Comparison of ENCODE assay signal across 26 mouse cellular contexts in the genomic region with DNA sequence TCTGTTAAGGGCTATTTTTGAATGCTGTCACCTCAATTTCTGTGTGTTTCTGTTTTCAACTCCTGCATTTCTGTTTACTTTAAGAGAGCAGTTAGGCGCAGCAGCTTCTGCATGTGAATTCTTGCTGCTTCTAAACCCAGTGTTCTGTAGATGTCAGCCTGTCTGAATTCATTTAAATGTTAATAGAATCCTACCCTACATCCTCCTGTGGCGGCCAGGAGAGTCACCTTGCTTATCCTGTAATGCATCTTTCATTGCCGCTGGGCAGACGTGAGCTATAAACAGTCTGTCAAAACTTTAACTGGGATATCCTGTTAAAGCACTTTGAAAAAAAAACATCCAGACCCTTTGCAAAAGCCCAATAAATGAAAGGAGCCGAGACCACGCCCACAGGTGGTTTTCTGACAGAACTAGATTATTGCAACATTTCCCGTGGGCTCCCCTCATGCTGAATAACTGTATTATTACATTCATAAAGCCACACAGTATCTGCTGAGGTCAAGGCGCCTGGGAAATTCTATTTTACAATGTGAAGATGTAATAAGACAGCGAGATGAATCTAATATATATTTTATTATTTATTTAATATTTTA. TPM values are rescaled to one million over a fixed set of nuclear protein-coding genes. Genes with fewer than 3 reads are reported as not detected.
DNase-seq lines count a peak whose midpoint lies in the region; ATAC-seq and TF ChIP-seq lines count a peak whose summit lies in the region.
"Had no signal": no experiment of that assay in that cellular context is flagged by ENCODE, and none has a peak within 500 bp of the region (broad histone marks: within the 10 kb centered on the region; RNA-seq: fewer than 3 reads in every experiment).

No protein-coding gene starts in this region.

- 21% methylated on average over 9 of the region's 9 CpGs for WGBS in limb, embryonic 14.5 days
- WGBS in limb, embryonic 10.5 days, result 50% methylated on average over 9 of the region's 9 CpGs
- WGBS in heart, embryonic 11.5 days (ENCODE audit: insufficient replicate concordance), result 44% methylated on average over 9 of the region's 9 CpGs

- no peak for ATAC-seq in limb, embryonic 14.5 days (ENCODE audit: low FRiP score, low read depth)
- peak; percentile 34 to 51; a peak in 3 of 4 replicates for ATAC-seq in hematopoietic stem cell, adult 5-6 weeks (replicated peaks in 1 of 2; ENCODE audit: insufficient read depth in 1 of 2, low FRiP score in 2 of 2, low TSS enrichment in 1 of 2, low read depth in 1 of 2, poor library complexity in 2 of 2, severe bottlenecking in 2 of 2)
- ATAC-seq in heart, embryonic 11.5 days (replicated peaks; ENCODE audit: insufficient number of reproducible peaks, low FRiP score, low TSS enrichment), result no peak
- ATAC-seq: forebrain, embryonic 13.5 days; hindbrain, embryonic 16.5 days had no signal

- H3K27ac ChIP-seq in limb, embryonic 14.5 days (replicated peaks; ENCODE audit: low read depth, low read length), result no peak overlapping the region
- no peak overlapping the region for H3K27ac ChIP-seq in limb, embryonic 10.5 days
- peak overlapping the region; percentile 88 for H3K27ac ChIP-seq in ES-Bruce4 (ENCODE audit: insufficient read depth, low read length)
- H3K27ac ChIP-seq in layer of hippocampus, adult 2 months, result no peak overlapping the region
- no peak overlapping the region for H3K27ac ChIP-seq in heart, embryonic 11.5 days (ENCODE audit: low read depth, low read length)
- H3K27ac ChIP-seq: embryonic facial prominence, embryonic 13.5 days; forebrain, embryonic 13.5 days; gastrocnemius, adult 2 months; heart, embryonic 10.5 days; hindbrain, embryonic 10.5 days; limb, embryonic 12.5 days; liver, embryonic 14.5 days; lung, embryonic 15.5 days; midbrain, embryonic 12.5 days; neural tube, embryonic 12.5 days; stomach, postnatal 0 days had no signal

- H3K27me3 ChIP-seq in limb, embryonic 14.5 days (ENCODE audit: control insufficient read depth, insufficient read depth, low read length), result no peaks in the 10 kb centered on the region
- no peaks in the 10 kb centered on the region for H3K27me3 ChIP-seq in limb, embryonic 10.5 days (ENCODE audit: low read depth, poor library complexity, severe bottlenecking)
- H3K27me3 ChIP-seq in ES-Bruce4 (ENCODE audit: control insufficient read depth, insufficient read depth, low read length, poor library complexity, severe bottlenecking), result no peaks in the 10 kb centered on the region
- H3K27me3 ChIP-seq in heart, embryonic 11.5 days (ENCODE audit: control insufficient read depth, insufficient read depth, low read length), result no peaks in the 10 kb centered on the region
- H3K27me3 ChIP-seq: embryonic facial prominence, embryonic 13.5 days; forebrain, embryonic 13.5 days; limb, embryonic 12.5 days; lung, embryonic 15.5 days; midbrain, embryonic 12.5 days; neural tube, embryonic 12.5 days had no signal

- no peaks in the 10 kb centered on the region for H3K4me1 ChIP-seq in limb, embryonic 14.5 days (ENCODE audit: control insufficient read depth, insufficient read depth, low read length)
- H3K4me1 ChIP-seq in limb, embryonic 10.5 days, result no peaks in the 10 kb centered on the region
- H3K4me1 ChIP-seq in ES-Bruce4 (ENCODE audit: control insufficient read depth, insufficient read depth, low read length), result peaks cover 5% of the 10 kb centered on the region
- no peaks in the 10 kb centered on the region for H3K4me1 ChIP-seq in heart, embryonic 11.5 days (ENCODE audit: control insufficient read depth, insufficient read depth, low read length)
- H3K4me1 ChIP-seq: embryonic facial prominence, embryonic 13.5 days; forebrain, embryonic 13.5 days; heart, embryonic 10.5 days; limb, embryonic 12.5 days; lung, embryonic 15.5 days; midbrain, embryonic 12.5 days; neural tube, embryonic 12.5 days had no signal

- TF ChIP-seq CTCF in ES-Bruce4 (IDR thresholded peaks at IDR 0.05; ENCODE audit: low read depth, low read length), result no peak
- TF ChIP-seq CTCF in brain, embryonic 14.5 days (IDR thresholded peaks at IDR 0.05; ENCODE audit: borderline replicate concordance, extremely low read depth, insufficient read depth, insufficient read length), result no peak
- no peak for TF ChIP-seq CTCF in layer of hippocampus, adult 2 months (conservative IDR thresholded peaks at IDR 0.05)

- no peak overlapping the region for H3K4me2 ChIP-seq in limb, embryonic 14.5 days (replicated peaks; ENCODE audit: low read depth, low read length, severe bottlenecking)
- no peak overlapping the region for H3K4me2 ChIP-seq in heart, embryonic 11.5 days
- H3K4me2 ChIP-seq: embryonic facial prominence, embryonic 13.5 days; forebrain, embryonic 13.5 days; limb, embryonic 12.5 days; lung, embryonic 15.5 days; midbrain, embryonic 12.5 days; neural tube, embryonic 12.5 days had no signal

- peak; percentile 88 for TF ChIP-seq EP300 in ES-Bruce4 (IDR thresholded peaks at IDR 0.05; ENCODE audit: insufficient read depth, low read depth, low read length)

- DNase-seq in limb, embryonic 14.5 days (ENCODE audit: low spot score), result peak; percentile 61
- no peak for DNase-seq in limb, embryonic 10.5 days (ENCODE audit: low spot score)
- DNase-seq in brain, embryonic 14.5 days (ENCODE audit: low read depth), result peak; percentile 12
- no peak for DNase-seq in layer of hippocampus, adult 2 months (ENCODE audit: low spot score in 2 of 2)
- DNase-seq in adrenal gland, adult 18-20 months (ENCODE audit: low spot score in 2 of 2), result no peak
- DNase-seq: adrenal gland, postnatal 25 days; cerebellum, adult 9-10 months; gastrocnemius, adult 2 months; kidney, adult 18-20 months; kidney, postnatal 4 days; lung, postnatal 4 days; thymus, adult 2 months had no signal

- 0 out of 2 replicates have a peak, but pooled peaks cover 2% of the 10 kb centered on the region for H3K36me3 ChIP-seq in limb, embryonic 14.5 days (ENCODE audit: control insufficient read depth, insufficient read depth, low read length)
- H3K36me3 ChIP-seq in limb, embryonic 10.5 days, result peaks cover 12% of the 10 kb centered on the region
- no peaks in the 10 kb centered on the region for H3K36me3 ChIP-seq in ES-Bruce4 (ENCODE audit: control insufficient read depth, insufficient read depth, low read length, poor library complexity, severe bottlenecking)
- H3K36me3 ChIP-seq in heart, embryonic 11.5 days (ENCODE audit: control insufficient read depth, insufficient read depth, low read length), result no peaks in the 10 kb centered on the region
- H3K36me3 ChIP-seq: embryonic facial prominence, embryonic 13.5 days; heart, embryonic 10.5 days; lung, embryonic 15.5 days; midbrain, embryonic 12.5 days; neural tube, embryonic 12.5 days had no signal

- TF ChIP-seq POLR2A in limb, embryonic 14.5 days (IDR thresholded peaks at IDR 0.05; ENCODE audit: borderline replicate concordance, extremely low read depth, insufficient read depth, insufficient read length), result no peak
- no peak for TF ChIP-seq POLR2A in ES-Bruce4 (IDR thresholded peaks at IDR 0.05; ENCODE audit: insufficient read depth, low read length)
- TF ChIP-seq POLR2A in brain, embryonic 14.5 days (IDR thresholded peaks at IDR 0.05; ENCODE audit: borderline replicate concordance, extremely low read depth, insufficient read depth, insufficient read length, poor library complexity, severe bottlenecking), result no peak

- no peak overlapping the region for H3K4me3 ChIP-seq in limb, embryonic 14.5 days (replicated peaks; ENCODE audit: low read length)
- H3K4me3 ChIP-seq in limb, embryonic 10.5 days, result no peak overlapping the region
- no peak overlapping the region for H3K4me3 ChIP-seq in ES-Bruce4 (ENCODE audit: low read depth, low read length)
- H3K4me3 ChIP-seq in layer of hippocampus, adult 2 months, result no peak overlapping the region
- no peak overlapping the region for H3K4me3 ChIP-seq in heart, embryonic 11.5 days (ENCODE audit: low read depth, low read length)
- H3K4me3 ChIP-seq: embryonic facial prominence, embryonic 13.5 days; forebrain, embryonic 13.5 days; gastrocnemius, adult 2 months; heart, embryonic 10.5 days; hindbrain, embryonic 10.5 days; limb, embryonic 12.5 days; lung, embryonic 15.5 days; midbrain, embryonic 12.5 days; neural tube, embryonic 12.5 days had no signal

- H3K9me3 ChIP-seq in limb, embryonic 14.5 days (ENCODE audit: control insufficient read depth, low read length), result no peaks in the 10 kb centered on the region
- H3K9me3 ChIP-seq in limb, embryonic 10.5 days (replicated peaks), result no peaks in the 10 kb centered on the region
- H3K9me3 ChIP-seq in ES-Bruce4 (replicated peaks; ENCODE audit: control insufficient read depth, insufficient read depth, low read length, poor library complexity, severe bottlenecking), result no peaks in the 10 kb centered on the region
- H3K9me3 ChIP-seq in heart, embryonic 11.5 days (replicated peaks; ENCODE audit: control insufficient read depth, low read length), result no peaks in the 10 kb centered on the region
- H3K9me3 ChIP-seq: embryonic facial prominence, embryonic 13.5 days; forebrain, embryonic 13.5 days; heart, embryonic 10.5 days; hindbrain, embryonic 10.5 days; limb, embryonic 12.5 days; lung, embryonic 15.5 days; midbrain, embryonic 12.5 days; neural tube, embryonic 12.5 days had no signal

- no peak overlapping the region for H3K9ac ChIP-seq in limb, embryonic 14.5 days (ENCODE audit: low read depth, low read length, severe bottlenecking)
- H3K9ac ChIP-seq in ES-Bruce4 (ENCODE audit: low read depth, poor library complexity, severe bottlenecking), result no peak overlapping the region
- no peak overlapping the region for H3K9ac ChIP-seq in heart, embryonic 11.5 days (ENCODE audit: low read depth, low read length)
- H3K9ac ChIP-seq: embryonic facial prominence, embryonic 13.5 days; forebrain, embryonic 13.5 days; limb, embryonic 12.5 days; liver, embryonic 14.5 days; lung, embryonic 15.5 days; midbrain, embryonic 12.5 days; neural tube, embryonic 12.5 days had no signal

RNA-seq across cellular contexts. Expression of gene Myb, which starts 29.8 kb away (rescaled TPM):
- polyA plus RNA-seq in limb, embryonic 14.5 days (2012; rRNA removed), result 3.8 and 4.0 TPM in 2 replicates
- polyA plus RNA-seq in limb, embryonic 14.5 days (2014; fragmentation: Nextera tagmentation; extraction: Ambion mirVana), result 2.7 and 3.7 TPM in 2 replicates
- polyA plus RNA-seq in limb, embryonic 10.5 days (2016; fragmentation: Nextera tagmentation; extraction: Ambion mirVana), result 4.0 and 5.2 TPM in 2 replicates
- 11.3 and 12.7 TPM in 2 replicates for polyA plus RNA-seq in ES-Bruce4 (2011; ENCODE audit: insufficient read depth, insufficient read length, low read depth, missing spikeins)
- polyA plus RNA-seq in brain, embryonic 14.5 days (2012; rRNA removed), result 4.8 and 5.2 TPM in 2 replicates
- 400 and 463 TPM in 2 replicates for total RNA-seq in hematopoietic stem cell, adult 5-6 weeks (2017)
- under 1 TPM; 0.44 to 0.66 TPM for total RNA-seq in layer of hippocampus, adult 2 months (2021)
- total RNA-seq in adrenal gland, adult 18-20 months (2021), result not detected
- 1.1 and 1.9 TPM in 2 replicates for polyA plus RNA-seq in heart, embryonic 11.5 days (2014; fragmentation: Nextera tagmentation; extraction: Ambion mirVana)
- total RNA-seq: gastrocnemius, adult 2 months had no signal

Comparison
In these comparisons a context has a peak if more than half of its experiments do, and no peak if none do; other contexts are left out.
1. DNase-seq: peak in limb, embryonic 14.5 days (single experiment) and brain, embryonic 14.5 days (single experiment); none in limb, embryonic 10.5 days (single experiment), layer of hippocampus, adult 2 months (0 of 2) and adrenal gland, adult 18-20 months (0 of 2).
2. ATAC-seq: peak in hematopoietic stem cell, adult 5-6 weeks (2 of 2); none in limb, embryonic 14.5 days (single experiment) and heart, embryonic 11.5 days (single experiment).